Mouse (Mus musculus) olfactory bulb, adult 2 months (tissue): Measurements from ENCODE around the gene Flt1.

Source experiments
- CTCF ChIP-seq: fragments of 200-500 bp; IDR thresholded peaks from 2 replicates; pipeline ENCODE4 v1.5.1; 2012; ENCODE audit warnings: low read depth, mild to moderate bottlenecking, low read length, moderate library complexity; ENCODE audit not compliant: insufficient read depth
- POLR2A ChIP-seq: fragments of 200-500 bp; IDR thresholded peaks from 2 replicates; pipeline ENCODE4 v1.6.1; 2012; ENCODE audit warnings: mild to moderate bottlenecking, low read depth, low read length, moderate library complexity; ENCODE audit not compliant: insufficient read depth

DNA sequence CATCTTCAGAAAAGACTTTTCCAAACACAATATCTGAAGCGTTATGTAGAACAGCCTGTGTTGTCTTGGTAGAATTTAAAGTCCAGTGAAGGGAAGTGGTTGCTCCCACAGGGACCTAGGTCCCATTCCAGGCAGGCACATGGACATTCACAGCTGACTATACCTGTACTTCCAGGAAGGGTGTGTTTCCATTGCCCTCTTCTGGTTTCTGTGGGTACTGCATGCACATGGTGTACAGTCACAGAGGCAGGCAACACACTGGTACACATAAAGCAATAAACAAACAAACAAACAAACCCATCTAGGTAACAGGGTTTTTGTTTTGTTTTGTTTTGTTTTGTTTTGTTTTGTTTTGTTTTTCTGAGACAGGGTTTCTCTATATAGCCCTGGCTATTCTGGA lies 7.9 kb upstream of the Flt1 start:
- TF ChIP-seq CTCF (no peak), POLR2A (no peak)
